In the genomic region with DNA sequence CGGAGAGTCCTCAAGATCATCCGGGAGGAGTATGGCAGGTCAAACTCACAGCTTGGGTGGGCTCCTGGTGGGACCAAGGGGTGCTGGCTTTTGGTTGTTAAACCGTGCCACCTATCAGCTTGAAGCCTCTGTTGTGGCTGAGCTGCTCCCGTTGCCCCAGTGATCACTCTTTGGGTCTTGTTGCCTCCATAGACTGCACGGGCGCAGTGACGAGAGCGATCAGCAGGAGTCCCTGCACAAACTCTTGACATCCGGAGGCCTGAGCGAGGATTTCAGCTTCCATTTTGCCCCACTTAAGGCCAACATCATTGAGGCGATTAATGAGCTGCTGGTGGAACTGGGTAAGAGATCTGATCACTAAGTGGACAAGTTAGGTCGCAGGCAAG, we compare ENCODE assay signal across 8 mouse cellular contexts. TPM values are rescaled to one million over a fixed set of nuclear protein-coding genes. Genes with fewer than 3 reads are reported as not detected.
A peak's percentile ranks its signal among the peaks of the same experiment; 100 is the strongest.
DNase-seq lines count a peak whose midpoint lies in the region; ATAC-seq and TF ChIP-seq lines count a peak whose summit lies in the region.

No protein-coding gene starts in this region.

- no peak for TF ChIP-seq CTCF in kidney, adult 2 months (conservative IDR thresholded peaks at IDR 0.05; ENCODE audit: insufficient read depth, insufficient read length, low read depth, low read length)

- peak overlapping the region; percentile 72 for H3K9ac ChIP-seq in midbrain, embryonic 16.5 days (ENCODE audit: low read depth, low read length)

- peak; percentile 13 for DNase-seq in kidney, adult 2 months
- no peak for DNase-seq in kidney, adult 9 months
- peak; percentile 55 for DNase-seq in NIH3T3 (ENCODE audit: low read depth)
- DNase-seq in kidney, postnatal 14 days: peak; percentile 23
- no peak for DNase-seq in urinary bladder, postnatal 36 days (ENCODE audit: low spot score in 2 of 2)
- DNase-seq in left cerebral cortex, adult 8-10 months (ENCODE audit: low spot score in 2 of 2): no peak

- no peaks in the 10 kb centered on the region for H3K4me1 ChIP-seq in kidney, adult 2 months (ENCODE audit: control insufficient read depth, insufficient read depth, low read length)
- H3K4me1 ChIP-seq in midbrain, embryonic 16.5 days (ENCODE audit: control insufficient read depth, insufficient read depth, low read length): peaks cover 19% of the 10 kb centered on the region

- no peaks in the 10 kb centered on the region for H3K27me3 ChIP-seq in kidney, adult 2 months (replicated peaks; ENCODE audit: control insufficient read depth, insufficient read depth, low read length)
- no peaks in the 10 kb centered on the region for H3K27me3 ChIP-seq in midbrain, embryonic 16.5 days (ENCODE audit: control insufficient read depth, insufficient read depth, low read depth, low read length)

- H3K4me3 ChIP-seq in kidney, adult 2 months (ENCODE audit: insufficient read depth, low read depth, low read length): peak overlapping the region; percentile 78
- H3K4me3 ChIP-seq in midbrain, embryonic 16.5 days (ENCODE audit: low read depth, low read length): peak overlapping the region; percentile 94

- no peak overlapping the region for H3K27ac ChIP-seq in kidney, adult 2 months (ENCODE audit: insufficient read depth, low read depth, low read length)
- no peak overlapping the region for H3K27ac ChIP-seq in midbrain, embryonic 16.5 days (ENCODE audit: low read length)

- no peaks in the 10 kb centered on the region for H3K9me3 ChIP-seq in midbrain, embryonic 16.5 days (replicated peaks; ENCODE audit: control insufficient read depth, low read length, poor library complexity, severe bottlenecking)

- WGBS in kidney, adult 2 months: 1% methylated on average over 12 of the region's 12 CpGs
- 5% methylated on average over 12 of the region's 12 CpGs for WGBS in midbrain, embryonic 16.5 days

- no peak for TF ChIP-seq POLR2A in kidney, adult 2 months (IDR thresholded peaks at IDR 0.05; ENCODE audit: low read depth, low read length)

- peaks cover 2% of the 10 kb centered on the region; the same call in 1 of the 2 replicates for H3K36me3 ChIP-seq in kidney, adult 2 months (ENCODE audit: control insufficient read depth, insufficient read depth, low read length)
- peaks cover 13% of the 10 kb centered on the region; the same call in 1 of the 2 replicates for H3K36me3 ChIP-seq in midbrain, embryonic 16.5 days (ENCODE audit: control insufficient read depth, insufficient read depth, low read length)

- H3K4me2 ChIP-seq in midbrain, embryonic 16.5 days (ENCODE audit: low read length): peak overlapping the region; percentile 97

- ATAC-seq in erythroid progenitor cell, adult 5-6 weeks (replicated peaks; ENCODE audit: low FRiP score, poor library complexity, severe bottlenecking): peak; percentile 10; the same call in 1 of the 2 replicates
- no peak; the same call in 1 of the 2 replicates for ATAC-seq in midbrain, embryonic 16.5 days

RNA-seq across cellular contexts. Expression of a gene that starts 0.6 kb away (rescaled TPM):
- polyA plus RNA-seq in kidney, adult 2 months (2012; rRNA removed): 101 and 112 TPM in 2 replicates
- total RNA-seq in erythroid progenitor cell, adult 5-6 weeks (2015; ENCODE audit: low replicate concordance): 10.9 and 12.3 TPM in 2 replicates
- total RNA-seq in erythroid progenitor cell, adult 5-6 weeks (2017; ENCODE audit: low replicate concordance): 30.0 and 48.4 TPM in 2 replicates
- 72.5 and 75.2 TPM in 2 replicates for polyA plus RNA-seq in midbrain, embryonic 16.5 days (2015; fragmentation: Nextera tagmentation; extraction: Ambion mirVana)
- 10 to 100 TPM; 64.0 to 73.3 (median 68.1) TPM for total RNA-seq in left cerebral cortex, adult 8-10 months (2022)

RNA-seq across cellular contexts. Expression of a gene that starts 42.3 kb away (rescaled TPM):
- 1.1 and 1.2 TPM in 2 replicates for polyA plus RNA-seq in kidney, adult 2 months (2012; rRNA removed)
- not detected in 2 replicates for total RNA-seq in erythroid progenitor cell, adult 5-6 weeks (2015; ENCODE audit: low replicate concordance)
- total RNA-seq in erythroid progenitor cell, adult 5-6 weeks (2017; ENCODE audit: low replicate concordance): 0.39 TPM in 1 of 2 replicates, not detected in the other
- 8.0 and 9.0 TPM in 2 replicates for polyA plus RNA-seq in midbrain, embryonic 16.5 days (2015; fragmentation: Nextera tagmentation; extraction: Ambion mirVana)
- total RNA-seq in left cerebral cortex, adult 8-10 months (2022): 1 to 10 TPM; 2.1 to 4.4 (median 3.1) TPM

RNA-seq across cellular contexts. Expression of a gene that starts 50.5 kb away (rescaled TPM):
- polyA plus RNA-seq in kidney, adult 2 months (2012; rRNA removed): 8.1 and 9.6 TPM in 2 replicates
- 0.42 and 2.9 TPM in 2 replicates for total RNA-seq in erythroid progenitor cell, adult 5-6 weeks (2015; ENCODE audit: low replicate concordance)
- 0.15 and 4.0 TPM in 2 replicates for total RNA-seq in erythroid progenitor cell, adult 5-6 weeks (2017; ENCODE audit: low replicate concordance)
- 9.0 and 9.1 TPM in 2 replicates for polyA plus RNA-seq in midbrain, embryonic 16.5 days (2015; fragmentation: Nextera tagmentation; extraction: Ambion mirVana)
- 10 to 100 TPM; 16.1 to 20.8 (median 17.1) TPM for total RNA-seq in left cerebral cortex, adult 8-10 months (2022)

Comparison
In these comparisons a context has a peak if more than half of its experiments do, and no peak if none do; other contexts are left out.
1. DNase-seq: peak in kidney, adult 2 months (single experiment), NIH3T3 (single experiment) and kidney, postnatal 14 days (single experiment); none in kidney, adult 9 months (single experiment), urinary bladder, postnatal 36 days (0 of 2) and left cerebral cortex, adult 8-10 months (0 of 2).